Mouse (Mus musculus): ENCODE results near the gene Ncor1. TPM values are rescaled to one million over a fixed set of nuclear protein-coding genes. Genes with fewer than 3 reads are reported as not detected.

Ncor1 gene
- polyA plus RNA-seq, 1 experiment from 2014 or later: 123 TPM

GRCm38 (mm10) chr11:62320097-62320496, 138.2 kb downstream of the Ncor1 start:
- TF ChIP-seq CTCF (IDR thresholded peaks at IDR 0.05; ENCODE audit: low read depth): no peak
- Histone ChIP-seq H3K4me2 (ENCODE audit: low read length) (no peak overlapping the region), H3K4me1 (replicated peaks; ENCODE audit: insufficient read depth, low read length) (no peaks in the 10 kb centered on the region), H3K9ac (ENCODE audit: low read depth, low read length) (no peak overlapping the region), H3K9me3 (replicated peaks; ENCODE audit: low read length) (no peaks in the 10 kb centered on the region), H3K4me3 (replicated peaks; ENCODE audit: low read depth, low read length) (no peak overlapping the region), H3K27ac (no peak overlapping the region), H3K36me3 (ENCODE audit: insufficient read depth, low read length) (peaks cover 71% of the 10 kb centered on the region; the same call in 1 of the 2 replicates), H3K27me3 (ENCODE audit: insufficient read depth, low read length) (no peaks in the 10 kb centered on the region)
- no peak for DNase-seq (ENCODE audit: low spot score)
- ATAC-seq (replicated peaks; ENCODE audit: low FRiP score, low read depth): no peak
- 84% methylated on average over 3 of the region's 3 CpGs for WGBS

DNA sequence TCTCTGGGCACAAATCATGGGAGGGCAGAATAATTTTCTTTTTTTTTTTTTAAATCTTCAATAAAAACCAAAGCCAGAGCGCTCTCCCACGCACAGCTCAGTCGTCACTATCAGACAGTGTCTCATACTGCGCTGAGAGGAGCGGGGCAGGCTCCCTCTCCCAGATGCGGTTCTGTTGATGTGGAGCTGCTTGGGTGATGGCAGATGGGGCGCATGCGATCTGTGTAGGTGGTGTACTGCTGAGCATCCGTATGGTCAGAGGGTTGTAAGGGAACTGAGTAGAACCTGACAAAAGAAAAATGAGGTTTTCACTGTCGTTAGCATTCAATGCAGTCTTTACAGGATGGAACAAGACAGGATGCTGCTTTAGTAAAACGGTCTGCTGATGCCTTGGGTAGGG, 140.6 kb downstream of the Ncor1 start:
- ATAC-seq (replicated peaks; ENCODE audit: low FRiP score, low read depth): no peak
- no peaks in the 10 kb centered on the region for H3K27me3 ChIP-seq (ENCODE audit: insufficient read depth, low read length)
- no peak overlapping the region for H3K4me3 ChIP-seq (replicated peaks; ENCODE audit: low read depth, low read length)
- H3K9ac ChIP-seq (ENCODE audit: low read depth, low read length): no peak overlapping the region
- DNase-seq (ENCODE audit: low spot score): no peak
- no peaks in the 10 kb centered on the region for H3K4me1 ChIP-seq (replicated peaks; ENCODE audit: insufficient read depth, low read length)
- peaks cover 73% of the 10 kb centered on the region; the same call in 1 of the 2 replicates for H3K36me3 ChIP-seq (ENCODE audit: insufficient read depth, low read length)
- H3K4me2 ChIP-seq (ENCODE audit: low read length): no peak overlapping the region
- no peak overlapping the region for H3K27ac ChIP-seq
- H3K9me3 ChIP-seq (replicated peaks; ENCODE audit: low read length): no peaks in the 10 kb centered on the region
- TF ChIP-seq CTCF (IDR thresholded peaks at IDR 0.05; ENCODE audit: low read depth): no peak
- 84% methylated on average over 11 of the region's 11 CpGs for WGBS

GRCm38 (mm10) chr11:62314984-62315383, 143.4 kb downstream of the Ncor1 start:
- Histone ChIP-seq H3K27me3 (ENCODE audit: insufficient read depth, low read length) (no peaks in the 10 kb centered on the region), H3K4me1 (replicated peaks; ENCODE audit: insufficient read depth, low read length) (no peaks in the 10 kb centered on the region), H3K27ac (no peak overlapping the region), H3K4me2 (ENCODE audit: low read length) (no peak overlapping the region), H3K9ac (ENCODE audit: low read depth, low read length) (no peak overlapping the region), H3K9me3 (replicated peaks; ENCODE audit: low read length) (no peaks in the 10 kb centered on the region), H3K36me3 (ENCODE audit: insufficient read depth, low read length) (peaks cover 55% of the 10 kb centered on the region; the same call in 1 of the 2 replicates), H3K4me3 (replicated peaks; ENCODE audit: low read depth, low read length) (no peak overlapping the region)
- no peak for ATAC-seq (replicated peaks; ENCODE audit: low FRiP score, low read depth)
- DNase-seq (ENCODE audit: low spot score): no peak
- no peak for TF ChIP-seq CTCF (IDR thresholded peaks at IDR 0.05; ENCODE audit: low read depth)
- WGBS: 95% methylated on average over 5 of the region's 5 CpGs

DNA sequence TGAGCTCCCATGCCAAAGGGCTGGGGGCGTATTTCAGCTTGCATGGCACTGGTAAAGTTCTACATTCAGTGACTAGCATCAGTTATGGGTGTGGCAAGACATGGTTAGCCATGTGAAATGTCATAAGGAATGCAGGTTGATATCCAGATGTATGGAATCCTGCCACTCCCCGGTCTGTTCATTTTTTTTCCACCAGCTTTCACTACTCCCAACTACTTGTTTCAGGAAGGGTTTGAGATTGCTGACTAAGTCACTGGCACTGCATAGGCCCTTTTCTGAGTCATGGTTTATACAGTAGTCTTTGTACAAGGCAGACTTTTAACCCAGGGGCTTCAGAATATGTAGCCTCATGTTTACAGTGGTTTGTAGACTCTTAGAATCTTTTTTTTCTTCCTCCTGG, 149.0 kb downstream of the Ncor1 start:
- Histone ChIP-seq H3K9me3 (replicated peaks; ENCODE audit: low read length) (no peaks in the 10 kb centered on the region), H3K4me3 (replicated peaks; ENCODE audit: low read depth, low read length) (no peak overlapping the region), H3K27me3 (ENCODE audit: insufficient read depth, low read length) (no peaks in the 10 kb centered on the region), H3K27ac (no peak overlapping the region), H3K4me1 (replicated peaks; ENCODE audit: insufficient read depth, low read length) (no peaks in the 10 kb centered on the region), H3K9ac (ENCODE audit: low read depth, low read length) (no peak overlapping the region), H3K36me3 (ENCODE audit: insufficient read depth, low read length) (peaks cover 26% of the 10 kb centered on the region; the same call in 1 of the 2 replicates), H3K4me2 (ENCODE audit: low read length) (no peak overlapping the region)
- no peak for ATAC-seq (replicated peaks; ENCODE audit: low FRiP score, low read depth)
- WGBS: 97% methylated on average over 2 of the region's 2 CpGs
- no peak for DNase-seq (ENCODE audit: low spot score)
- no peak for TF ChIP-seq CTCF (IDR thresholded peaks at IDR 0.05; ENCODE audit: low read depth)

DNA sequence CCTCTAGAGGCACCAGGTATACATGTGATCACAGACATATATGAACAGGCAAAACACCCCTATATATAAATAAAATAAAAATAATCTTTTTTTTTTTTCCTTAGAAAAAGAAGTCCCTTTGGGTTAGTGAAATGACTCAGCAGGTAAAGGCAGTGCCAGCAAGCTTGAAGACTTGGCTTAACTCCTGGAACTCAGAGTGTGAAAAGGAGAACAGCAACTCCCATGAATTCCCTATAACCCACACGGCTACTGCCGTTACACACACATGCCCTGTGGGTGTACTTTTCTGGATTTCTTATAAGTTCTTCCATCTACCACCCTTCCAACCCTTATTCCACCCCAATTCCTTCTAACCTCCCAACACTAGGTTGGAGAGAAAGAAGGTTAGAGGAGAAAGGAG, 152.5 kb downstream of the Ncor1 start:
- H3K4me1 ChIP-seq (replicated peaks; ENCODE audit: insufficient read depth, low read length): no peaks in the 10 kb centered on the region
- H3K4me3 ChIP-seq (replicated peaks; ENCODE audit: low read depth, low read length): no peak overlapping the region

GRCm38 (mm10) chr11:62298883-62299282, 159.5 kb downstream of the Ncor1 start:
- ATAC-seq (replicated peaks; ENCODE audit: low FRiP score, low read depth) (no peak), DNase-seq (ENCODE audit: low spot score) (no peak)
- no peaks in the 10 kb centered on the region for H3K27me3 ChIP-seq (ENCODE audit: insufficient read depth, low read length)
- no peak overlapping the region for H3K27ac ChIP-seq
- no peaks in the 10 kb centered on the region for H3K9me3 ChIP-seq (replicated peaks; ENCODE audit: low read length)
- H3K4me3 ChIP-seq (replicated peaks; ENCODE audit: low read depth, low read length): no peak overlapping the region
- peaks cover 11% of the 10 kb centered on the region; the same call in 1 of the 2 replicates for H3K36me3 ChIP-seq (ENCODE audit: insufficient read depth, low read length)
- no peak overlapping the region for H3K4me2 ChIP-seq (ENCODE audit: low read length)
- H3K4me1 ChIP-seq (replicated peaks; ENCODE audit: insufficient read depth, low read length): no peaks in the 10 kb centered on the region
- no peak for TF ChIP-seq CTCF (IDR thresholded peaks at IDR 0.05; ENCODE audit: low read depth)
- 78% methylated on average over 6 of the region's 6 CpGs for WGBS
- H3K9ac ChIP-seq (ENCODE audit: low read depth, low read length): no peak overlapping the region

More for the DNA sequence above, 152.5 kb downstream of the Ncor1 start:
- Histone ChIP-seq H3K27ac (no peak overlapping the region), H3K9ac (ENCODE audit: low read depth, low read length) (no peak overlapping the region), H3K27me3 (ENCODE audit: insufficient read depth, low read length) (no peaks in the 10 kb centered on the region), H3K9me3 (replicated peaks; ENCODE audit: low read length) (no peaks in the 10 kb centered on the region), H3K4me2 (ENCODE audit: low read length) (no peak overlapping the region), H3K36me3 (ENCODE audit: insufficient read depth, low read length) (peaks cover 17% of the 10 kb centered on the region; the same call in 1 of the 2 replicates)
- TF ChIP-seq CTCF (IDR thresholded peaks at IDR 0.05; ENCODE audit: low read depth): no peak
- no peak for ATAC-seq (replicated peaks; ENCODE audit: low FRiP score, low read depth)
- no peak for DNase-seq (ENCODE audit: low spot score)
- 90% methylated on average over 2 of the region's 2 CpGs for WGBS

- Histone ChIP-seq H3K9ac (ENCODE audit: low read depth, low read length) (no peak overlapping the region), H3K4me3 (replicated peaks; ENCODE audit: low read depth, low read length) (no peak overlapping the region), H3K4me1 (replicated peaks; ENCODE audit: insufficient read depth, low read length) (no peaks in the 10 kb centered on the region), H3K9me3 (replicated peaks; ENCODE audit: low read length) (no peaks in the 10 kb centered on the region), H3K27me3 (ENCODE audit: insufficient read depth, low read length) (no peaks in the 10 kb centered on the region), H3K4me2 (ENCODE audit: low read length) (no peak overlapping the region), H3K27ac (no peak overlapping the region), H3K36me3 (ENCODE audit: insufficient read depth, low read length) (peaks cover 22% of the 10 kb centered on the region; the same call in 1 of the 2 replicates)
- no peak for ATAC-seq (replicated peaks; ENCODE audit: low FRiP score, low read depth)
- WGBS: 88% methylated on average over 2 of the region's 2 CpGs
- TF ChIP-seq CTCF (IDR thresholded peaks at IDR 0.05; ENCODE audit: low read depth): no peak
- DNase-seq (ENCODE audit: low spot score): no peak
Observed at GRCm38 (mm10) chr11:62294121-62294520, 164.2 kb downstream of the Ncor1 start.

Measured in kidney, postnatal 0 days (tissue).